Mouse (Mus musculus) A20 (cell line): ENCODE measurements around the gene Slc25a36.

Experiments
- DNase-seq: peaks from one replicate; pipeline ENCODE4 v3.0.0-alpha.2; 2011; ENCODE audit warnings: low read depth, low spot score

The Slc25a36 gene

DNA sequence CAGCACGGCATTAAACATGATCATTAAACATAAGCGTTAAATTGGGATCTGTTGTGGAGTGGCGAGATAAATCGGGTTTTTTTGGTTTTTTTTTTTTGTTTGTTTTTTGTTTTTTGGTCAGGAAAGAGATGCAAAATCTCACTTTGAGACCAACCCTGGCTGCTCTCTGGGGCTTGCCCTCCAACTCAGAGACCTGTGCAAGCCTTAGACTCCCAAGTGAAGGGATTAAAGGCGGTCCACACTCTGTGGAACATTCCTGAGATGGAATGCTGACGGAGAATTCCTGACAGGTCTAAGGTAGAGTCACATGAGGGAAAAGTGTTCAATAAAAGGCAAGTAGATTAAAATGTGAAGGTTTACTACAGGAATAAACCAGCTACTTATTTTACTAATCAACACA lies 549 bp upstream of the Slc25a36 start:
- DNase-seq: no peak

DNA sequence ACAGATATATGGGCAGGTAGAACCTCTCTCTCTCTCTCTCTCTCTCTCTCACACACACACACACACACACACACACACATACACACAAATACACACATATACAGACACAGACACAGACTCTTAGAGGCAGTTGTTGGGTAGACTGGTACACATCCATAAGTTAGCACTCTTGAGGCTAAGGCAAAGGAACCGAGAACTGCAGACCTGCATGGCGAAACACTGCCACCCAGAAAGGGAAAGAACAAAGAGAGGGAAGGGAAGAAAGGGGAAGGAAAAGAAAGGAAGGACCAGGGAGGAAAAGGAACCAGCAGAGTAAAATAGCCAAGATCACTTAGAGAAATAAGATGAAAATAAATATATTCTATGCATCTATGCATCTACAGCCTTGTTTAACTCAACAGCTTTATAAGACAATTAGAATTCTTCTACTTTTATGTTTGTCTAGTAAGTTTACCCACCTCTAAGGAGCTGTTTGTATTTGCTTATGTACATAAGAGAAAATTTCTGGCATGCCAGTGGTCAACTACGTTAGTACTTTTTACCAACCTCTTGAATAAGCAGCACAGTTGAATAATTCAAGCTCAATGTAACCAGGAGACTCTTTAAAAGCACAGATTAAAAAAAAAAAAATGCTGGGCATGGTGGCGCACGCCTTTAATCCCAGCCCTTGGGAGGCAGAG lies 4.3 kb downstream of the Slc25a36 start:
- DNase-seq: no peak

DNA sequence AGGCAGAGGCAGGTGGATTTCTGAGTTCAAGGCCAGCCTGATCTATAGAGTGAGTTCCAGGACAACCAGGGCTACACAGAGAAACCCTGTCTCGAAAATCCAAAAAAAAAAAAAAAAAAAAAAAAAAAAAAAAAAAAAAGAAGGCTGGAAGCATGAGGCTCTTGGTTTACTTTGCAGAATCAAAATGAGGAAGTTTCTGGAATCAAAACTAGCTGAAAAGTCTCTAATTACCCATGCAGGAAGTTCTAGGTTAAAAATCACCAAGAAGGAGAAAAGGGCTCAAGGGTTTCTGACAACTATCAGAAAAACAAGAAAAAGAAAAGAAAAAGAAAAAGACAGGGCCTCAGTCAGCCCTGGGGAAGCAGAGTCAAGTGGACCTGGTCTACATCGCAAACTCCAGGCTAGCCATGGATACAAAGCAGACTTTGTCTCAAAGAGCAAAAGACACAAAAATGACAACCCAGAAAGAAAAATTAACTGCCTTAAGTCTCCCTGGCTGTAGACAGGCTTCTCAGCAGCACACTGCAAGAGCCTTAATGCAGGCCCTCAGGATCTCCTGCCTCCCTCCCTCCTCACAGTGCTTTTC lies 5.5 kb downstream of the Slc25a36 start:
- peak; percentile 54 for DNase-seq

DNA sequence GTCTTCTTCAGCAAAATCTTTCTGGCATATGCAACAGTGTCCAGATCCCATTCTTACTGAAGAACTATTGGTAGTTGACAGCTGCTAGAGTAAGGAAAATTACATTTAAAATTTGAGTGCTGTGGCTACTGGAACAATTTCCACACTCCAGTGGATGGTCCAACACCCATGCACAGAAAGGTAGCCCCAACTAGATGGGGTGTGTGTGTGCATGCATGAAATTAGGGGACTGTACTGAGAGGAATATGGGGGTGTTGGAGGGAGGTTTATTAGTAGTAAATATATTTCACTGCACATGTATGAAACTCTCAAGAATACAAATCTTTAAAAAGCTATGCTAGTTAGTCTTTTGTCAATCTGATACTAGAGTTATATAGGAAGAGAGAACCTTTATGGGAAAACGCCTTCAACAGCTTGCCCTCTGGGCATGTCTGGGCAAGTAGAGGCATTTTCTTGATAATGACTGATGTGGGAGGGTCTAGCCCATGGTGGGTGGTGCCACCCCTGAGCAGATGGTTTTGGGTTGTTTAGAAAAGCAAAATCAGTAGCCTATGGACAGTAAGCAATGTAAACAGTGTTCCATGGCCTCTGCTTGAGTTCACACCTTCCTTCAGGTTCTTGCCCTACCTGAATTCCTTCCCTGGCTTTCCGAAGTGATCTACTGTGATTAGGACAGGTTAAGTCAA lies 7.4 kb downstream of the Slc25a36 start:
- DNase-seq: no peak

DNA sequence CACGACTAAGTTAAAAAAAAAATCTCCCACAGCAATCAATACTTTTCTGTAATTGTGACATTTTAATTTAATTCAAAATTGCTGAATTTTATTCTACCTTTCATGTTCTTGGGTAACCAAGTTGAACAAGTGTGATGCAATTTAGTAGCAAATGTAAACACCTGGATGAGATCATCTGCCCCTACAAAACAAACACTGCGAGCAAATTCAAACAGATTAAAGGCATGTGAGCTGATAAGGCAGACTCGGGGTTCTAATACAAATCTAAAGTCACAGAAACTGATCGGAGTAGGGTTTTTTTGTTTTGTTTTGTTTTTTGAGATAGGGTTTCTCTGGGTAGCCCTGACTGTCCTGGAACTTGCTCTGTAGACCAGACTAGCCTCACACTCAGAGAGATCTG lies 12.0 kb downstream of the Slc25a36 start:
- no peak for DNase-seq

- DNase-seq: no peak
These were observed 14.8 kb downstream of the Slc25a36 start for GRCm38 (mm10) chr9:97096180-97096579.

DNA sequence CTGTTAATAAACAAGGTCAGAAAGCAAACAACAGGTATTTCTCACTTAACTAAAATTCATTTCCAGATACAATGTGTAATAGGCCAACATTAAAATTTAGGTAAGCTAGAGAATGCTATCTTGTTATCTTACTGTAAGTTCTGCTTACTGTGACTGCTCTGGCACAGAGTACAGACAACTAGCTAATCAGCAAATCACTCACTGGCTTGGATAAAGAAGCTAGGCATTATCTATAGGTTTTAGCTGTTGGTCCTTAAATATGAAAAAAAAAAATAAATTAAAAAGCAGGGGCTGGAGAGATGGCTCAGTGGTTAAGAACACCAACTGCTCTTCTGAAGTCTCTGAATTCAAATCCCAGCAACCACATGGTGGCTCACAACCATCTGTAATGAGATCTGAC lies 23.1 kb downstream of the Slc25a36 start:
- no peak for DNase-seq

DNA sequence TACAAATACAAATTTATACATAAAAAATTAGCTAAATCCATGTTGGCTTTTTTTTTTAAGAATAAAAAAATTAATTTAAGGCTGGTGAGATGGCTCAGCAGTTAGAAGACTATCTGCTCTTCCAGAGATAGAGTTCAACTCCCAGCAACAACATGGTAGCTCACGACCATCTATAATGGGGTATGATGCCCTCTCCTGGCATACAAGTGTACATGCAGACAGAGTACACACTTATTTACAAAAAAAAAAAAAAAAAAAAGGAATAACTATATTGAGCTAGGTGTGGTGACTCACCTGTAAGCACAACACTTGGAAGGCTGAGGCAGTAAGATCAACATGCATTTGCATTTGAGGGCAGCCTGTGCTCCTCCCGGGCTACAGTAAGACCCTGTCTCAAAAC lies 26.3 kb downstream of the Slc25a36 start:
- DNase-seq: no peak

GRCm38 (mm10) chr9:97081106-97081862 lies 29.7 kb downstream of the Slc25a36 start:
- no peak for DNase-seq

- DNase-seq: no peak
These were observed 41.0 kb downstream of the Slc25a36 start for GRCm38 (mm10) chr9:97069911-97070310.

- DNase-seq: no peak
These were observed 41.5 kb downstream of the Slc25a36 start for GRCm38 (mm10) chr9:97069466-97069865.

GRCm38 (mm10) chr9:97068201-97069095 lies 42.5 kb downstream of the Slc25a36 start:
- DNase-seq: peak; percentile 80

DNA sequence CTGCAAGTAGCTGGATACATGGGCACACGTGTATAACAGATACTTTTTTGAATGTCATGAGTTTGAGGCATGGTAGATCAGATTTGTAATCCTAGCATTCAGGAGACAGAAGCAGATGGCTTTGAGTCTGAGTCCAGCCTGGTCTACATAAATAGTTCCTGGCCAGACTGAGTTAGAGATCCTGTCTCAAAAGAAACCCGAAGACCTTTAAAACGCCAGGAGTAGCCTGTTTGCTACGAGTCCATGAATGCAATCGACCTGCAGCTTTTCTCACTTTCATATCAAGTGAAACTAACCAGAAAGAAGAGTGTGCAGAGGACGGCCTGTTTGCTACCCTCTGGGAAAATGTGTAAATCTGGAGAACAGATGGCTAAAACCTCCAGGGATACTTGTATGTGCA lies 43.2 kb downstream of the Slc25a36 start:
- no peak for DNase-seq

DNA sequence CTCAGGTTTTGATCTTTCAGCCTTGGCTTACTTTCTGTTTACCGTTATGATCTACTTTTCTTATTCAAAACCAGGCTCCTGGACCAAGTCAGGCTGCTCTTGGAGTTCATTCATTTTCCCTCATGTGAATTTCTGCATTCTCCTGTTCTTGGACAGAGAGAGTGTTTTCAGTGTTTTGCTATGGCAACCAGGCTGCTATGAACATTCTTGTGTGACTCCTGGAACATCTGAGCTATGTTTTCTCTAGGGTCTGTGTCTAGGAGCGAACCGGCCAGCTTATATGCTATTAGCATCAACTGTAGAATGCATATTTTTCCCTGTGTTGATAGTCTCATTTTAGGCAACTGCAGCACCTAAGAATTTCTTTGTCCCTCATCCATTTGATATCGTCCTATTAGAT lies 45.1 kb downstream of the Slc25a36 start:
- no peak for DNase-seq

GRCm38 (mm10) chr9:97065216-97065615 lies 45.7 kb downstream of the Slc25a36 start:
- no peak for DNase-seq

DNA sequence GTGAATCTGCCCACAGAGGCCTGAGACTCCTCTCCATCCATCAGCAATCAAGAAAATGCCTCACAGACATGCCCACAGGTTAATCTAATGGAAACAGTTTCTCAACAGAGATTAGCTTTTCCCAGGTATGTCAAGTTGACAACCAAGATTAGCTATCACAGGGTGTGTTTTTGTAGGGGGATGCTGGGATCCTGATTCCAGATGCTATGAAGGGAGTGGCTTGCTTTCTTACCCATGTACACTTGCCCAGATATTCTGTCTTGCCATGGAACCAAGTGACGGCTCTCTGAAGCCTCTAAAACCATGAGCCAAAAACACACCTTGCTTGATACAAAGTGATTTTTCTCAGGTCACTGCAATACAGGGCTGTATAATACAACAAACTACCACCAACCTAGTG lies 46.8 kb downstream of the Slc25a36 start:
- no peak for DNase-seq

GRCm38 (mm10) chr9:97061696-97062095 lies 49.3 kb downstream of the Slc25a36 start:
- DNase-seq: peak; percentile 30

- DNase-seq: no peak
These were observed 54.2 kb downstream of the Slc25a36 start for GRCm38 (mm10) chr9:97056541-97057338.

- DNase-seq: no peak
These were observed 55.1 kb downstream of the Slc25a36 start for GRCm38 (mm10) chr9:97055906-97056305.

DNA sequence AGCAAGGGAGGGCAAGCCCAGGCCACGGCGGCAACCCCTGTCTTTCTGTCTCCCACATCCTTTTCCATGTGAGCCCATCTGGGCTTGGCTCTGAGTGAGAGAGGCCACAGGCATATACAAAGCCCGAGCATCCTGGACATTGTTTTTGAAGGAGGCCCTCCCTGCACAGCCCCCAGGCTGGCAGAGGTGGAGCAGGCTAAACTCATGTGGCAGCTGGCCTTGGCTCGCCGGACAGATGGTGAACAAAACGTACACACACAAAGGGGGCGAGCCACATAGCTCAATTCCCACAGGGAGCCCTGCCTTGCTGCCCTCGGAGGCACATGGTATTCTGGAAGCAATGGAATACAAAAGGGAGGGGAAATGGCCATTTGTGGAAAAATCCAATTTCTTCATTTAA lies 59.8 kb downstream of the Slc25a36 start:
- DNase-seq: no peak
